Mouse (Mus musculus) heart, adult 18-20 months (tissue): ENCODE measurements around the gene Iqgap2. TPM values are rescaled to one million over a fixed set of nuclear protein-coding genes. Genes with fewer than 3 reads are reported as not detected.

Source experiments
- DNase-seq, 2 experiments: peaks; one replicate each; pipeline ENCODE4 v3.0.0; 2021 to 2022; ENCODE audit warnings: mixed read lengths in 1 of 2
- total RNA-seq, 2 experiments: library from RNA; stranded (reverse); gene quantifications; 2 replicates each; pipeline ENCODE4 v1.2.3; 2021

Gene Iqgap2
- total RNA-seq, 2 experiments from 2014 or later = 2.7 to 3.7 TPM

- DNase-seq = peak; percentile 45 to 51
Measured at GRCm38 (mm10) chr13:95778761-95779161, 113.0 kb downstream of the Iqgap2 start.

- DNase-seq = no peak
Measured at GRCm38 (mm10) chr13:95777651-95778391, 113.9 kb downstream of the Iqgap2 start.

GRCm38 (mm10) chr13:95777237-95777636, 114.5 kb downstream of the Iqgap2 start:
- DNase-seq = peak; percentile 31 to 44

GRCm38 (mm10) chr13:95774966-95775696, 116.6 kb downstream of the Iqgap2 start:
- no peak for DNase-seq

DNA sequence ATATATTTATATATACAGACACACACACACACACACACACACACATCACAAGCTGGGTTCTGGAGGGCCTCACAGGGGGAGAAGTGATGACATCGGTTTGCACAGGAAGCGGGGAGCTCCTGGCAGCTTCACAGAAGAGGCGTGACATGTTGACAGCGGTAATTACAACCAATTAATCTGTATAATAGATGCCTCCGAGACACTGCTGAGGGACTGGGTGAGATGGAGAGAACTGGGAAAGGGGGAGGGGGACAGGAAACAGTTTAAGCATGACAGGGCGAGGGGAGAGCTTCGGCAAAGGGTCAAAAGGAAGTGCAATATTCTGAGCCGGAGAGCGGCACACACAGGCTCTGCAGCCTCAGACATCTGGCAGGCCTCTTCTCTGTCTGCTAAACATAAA, 126.7 kb downstream of the Iqgap2 start:
- DNase-seq = peak; percentile 17 to 31

GRCm38 (mm10) chr13:95763876-95764517, 127.7 kb downstream of the Iqgap2 start:
- DNase-seq = peak in 1 of 2 experiments; percentile 17

GRCm38 (mm10) chr13:95759810-95760209, 131.9 kb downstream of the Iqgap2 start:
- no peak for DNase-seq

GRCm38 (mm10) chr13:95754285-95754684, 137.4 kb downstream of the Iqgap2 start:
- no peak for DNase-seq

DNA sequence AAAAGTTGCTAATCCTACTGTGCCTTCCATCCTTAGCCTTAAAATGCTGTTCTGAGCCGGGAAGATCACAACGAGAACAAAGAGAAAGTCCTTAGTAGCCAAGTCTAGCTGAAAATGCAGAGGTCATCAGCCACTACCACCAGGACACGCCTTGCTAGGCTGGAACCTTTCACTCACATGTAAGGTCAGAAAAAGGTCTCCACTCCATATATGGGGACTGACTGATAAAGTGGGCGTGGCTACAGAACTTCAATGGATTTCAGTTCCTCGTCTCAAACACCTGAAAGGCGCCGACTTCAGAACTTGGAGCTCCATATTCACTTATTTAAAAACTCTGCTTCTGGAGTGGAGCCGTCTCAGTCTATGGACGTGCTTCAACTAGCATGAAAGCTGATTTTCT, 139.3 kb downstream of the Iqgap2 start:
- peak in 1 of 2 experiments; percentile 32 for DNase-seq

DNA sequence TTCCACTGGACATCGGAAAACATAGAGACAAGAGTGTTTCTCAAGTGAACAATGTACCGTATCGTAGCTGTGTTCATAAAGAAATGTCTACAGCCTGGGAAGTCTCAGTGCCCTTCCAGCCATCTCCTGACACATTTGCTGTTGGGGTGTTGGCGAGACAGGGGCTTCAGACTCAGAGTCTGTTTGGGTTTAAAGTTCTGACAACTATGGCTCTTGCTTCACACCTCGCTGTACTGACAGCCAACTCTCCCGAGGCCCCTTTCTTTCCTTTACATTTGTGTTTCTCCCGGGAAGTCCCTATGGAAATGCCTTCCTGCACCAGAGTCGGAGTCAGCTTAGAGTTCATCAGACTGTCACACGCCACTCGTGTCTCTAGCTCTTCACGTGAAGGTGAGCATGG, 144.2 kb downstream of the Iqgap2 start:
- DNase-seq = no peak

DNA sequence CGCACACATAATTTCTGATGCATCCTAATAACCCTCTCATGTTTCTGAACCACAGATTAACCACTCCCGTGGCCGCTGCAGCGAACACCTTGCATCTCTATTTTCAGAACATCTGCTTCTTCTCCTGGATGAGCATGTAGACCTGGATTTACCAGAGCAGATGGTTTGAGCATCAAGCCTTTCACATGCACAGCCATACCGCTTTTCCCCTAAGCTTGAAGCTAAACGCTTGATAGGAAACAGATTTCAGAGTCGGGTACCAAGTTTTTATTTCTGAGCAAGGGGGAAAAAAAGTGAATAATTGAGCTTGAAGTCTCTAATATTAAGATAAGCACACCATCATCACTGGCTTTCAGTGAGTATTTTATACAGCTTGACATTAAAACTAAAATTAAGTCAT, 144.6 kb downstream of the Iqgap2 start:
- no peak for DNase-seq

GRCm38 (mm10) chr13:95746509-95746908, 145.2 kb downstream of the Iqgap2 start:
- peak; percentile 24 to 63 for DNase-seq

DNA sequence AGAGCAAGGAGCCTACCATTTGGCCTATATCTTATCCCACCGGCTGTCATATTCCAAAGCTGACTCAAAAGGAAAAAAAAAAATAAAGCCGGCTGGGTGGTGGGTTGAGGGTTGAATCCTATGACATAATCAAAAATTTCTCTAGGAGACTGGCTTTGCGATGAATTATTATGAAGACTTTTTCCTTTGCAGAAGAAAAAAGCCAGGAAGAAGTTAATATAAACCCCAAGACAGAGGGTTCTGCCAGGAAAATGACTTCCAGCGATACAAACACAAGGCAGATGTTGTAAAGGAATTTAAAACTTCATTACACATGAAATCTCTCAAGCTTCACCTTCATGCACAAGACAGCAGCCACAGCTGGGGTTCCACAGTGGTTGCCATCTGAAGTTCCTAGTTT, 146.3 kb downstream of the Iqgap2 start:
- no peak for DNase-seq

DNA sequence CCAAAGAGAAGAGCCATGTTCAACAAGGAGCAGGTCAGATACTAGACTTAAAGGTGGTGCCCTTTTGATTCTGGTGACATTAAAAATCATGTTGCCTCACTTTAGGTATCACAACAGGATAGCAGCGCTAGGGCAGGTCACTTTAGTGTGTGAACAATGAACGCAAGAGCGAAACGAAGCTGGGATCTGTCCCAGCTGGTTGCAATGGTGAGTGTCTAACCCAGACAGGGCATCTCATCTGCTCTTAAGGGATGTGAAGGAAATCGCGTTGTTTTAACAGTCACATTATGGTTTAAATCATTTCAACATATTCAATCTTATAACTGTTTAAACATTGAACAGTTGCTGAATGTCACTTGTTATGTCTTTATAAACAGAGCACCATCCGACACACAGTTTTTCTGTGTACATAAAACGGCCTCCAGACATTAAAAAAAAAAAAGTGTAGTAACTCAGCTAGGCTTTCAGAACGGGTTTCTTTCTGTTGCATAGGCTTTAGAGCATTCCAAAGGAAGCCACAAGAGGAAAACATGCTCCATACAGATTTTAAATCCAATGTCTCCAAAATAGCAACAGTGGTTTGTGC, 148.7 kb downstream of the Iqgap2 start:
- no peak for DNase-seq

DNA sequence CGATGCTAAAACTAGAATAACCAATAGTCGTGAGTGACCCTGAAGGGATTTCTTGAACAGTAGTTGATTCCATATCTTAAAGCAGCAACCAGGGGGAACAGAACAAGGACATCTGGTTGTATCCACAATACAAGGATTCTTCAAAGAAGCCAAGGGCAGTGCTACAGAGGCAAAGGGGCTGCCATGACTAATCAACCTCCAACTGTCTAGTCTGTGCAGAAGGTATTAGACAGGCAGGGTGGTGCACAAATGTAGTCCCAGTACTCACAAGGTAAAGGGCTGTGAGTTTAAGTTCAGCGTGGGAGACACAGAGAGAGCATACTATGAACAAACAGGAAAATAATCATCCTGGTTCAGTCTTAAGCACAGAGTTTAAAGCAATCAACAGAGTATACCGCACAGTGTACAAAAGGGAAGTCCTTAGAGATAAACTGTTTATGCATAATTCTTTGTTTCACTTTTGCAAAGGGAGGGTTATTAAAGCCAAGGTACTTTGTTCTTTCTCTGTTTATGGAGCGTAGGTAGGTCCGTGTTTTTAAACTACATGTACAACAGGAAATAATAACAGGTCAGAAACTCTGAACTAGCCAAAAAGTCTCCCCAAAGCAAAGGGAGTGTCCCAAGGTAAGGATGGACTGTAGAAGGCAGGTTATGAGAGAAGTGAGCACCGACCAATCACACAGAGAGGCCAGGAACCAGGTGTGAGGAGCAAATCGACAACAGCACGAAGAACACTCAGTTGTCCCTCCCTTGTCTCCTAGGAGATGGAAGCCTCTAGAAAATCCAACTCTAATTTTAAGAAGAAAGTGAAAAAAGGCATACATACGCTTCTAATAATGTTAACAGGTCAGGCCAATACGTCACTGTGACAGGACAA, 149.7 kb downstream of the Iqgap2 start:
- DNase-seq = no peak

DNA sequence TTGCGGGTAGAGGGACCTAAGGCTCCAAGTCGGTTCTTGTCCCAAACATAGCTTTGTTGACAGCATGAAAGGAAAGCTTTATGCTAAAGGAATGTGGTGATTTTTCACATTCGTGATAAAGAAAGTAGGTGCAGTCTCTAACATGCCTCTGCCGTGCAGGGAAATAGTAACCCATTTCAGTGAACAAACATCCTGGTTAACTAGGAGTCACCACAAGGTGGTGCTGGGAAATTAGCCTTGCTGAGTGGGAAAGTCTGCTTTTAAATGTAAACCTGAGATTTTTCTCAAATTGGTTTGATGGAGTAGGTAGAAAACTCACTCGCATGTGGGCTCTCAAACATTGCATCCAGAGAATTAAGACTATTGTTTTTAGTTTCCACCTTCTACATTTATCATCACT, 152.1 kb downstream of the Iqgap2 start:
- DNase-seq = no peak

DNA sequence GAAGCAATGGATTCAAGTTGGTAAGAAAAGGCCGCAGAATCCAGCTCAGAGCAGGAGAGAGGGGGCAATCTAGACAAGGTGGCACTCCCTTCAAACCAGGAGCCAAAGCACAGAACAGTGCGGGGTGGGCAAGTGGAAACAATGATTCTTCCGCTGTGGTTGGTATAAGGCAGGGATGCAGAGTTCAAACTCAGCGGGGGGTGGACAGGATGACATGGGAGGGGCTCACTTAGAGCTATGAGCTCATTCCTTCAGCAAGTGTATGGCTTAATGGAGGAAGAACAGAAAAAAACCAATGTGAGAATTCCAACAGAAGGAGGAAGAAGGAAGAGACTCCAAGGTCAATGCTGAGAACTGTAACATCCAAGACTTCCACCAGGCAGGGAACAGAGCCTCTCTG, 161.2 kb downstream of the Iqgap2 start:
- DNase-seq = no peak

- peak; percentile 57 to 79 for DNase-seq
Measured at GRCm38 (mm10) chr13:95719320-95720232, 172.1 kb downstream of the Iqgap2 start.

- DNase-seq = no peak
Measured at GRCm38 (mm10) chr13:95715356-95715755, 176.4 kb downstream of the Iqgap2 start.

- no peak for DNase-seq
Measured at GRCm38 (mm10) chr13:95714271-95714975, 177.3 kb downstream of the Iqgap2 start.
